Mouse (Mus musculus): Measurements from ENCODE around the gene Ttc30a2.
A peak's percentile ranks its signal among the peaks of the same experiment; 100 is the strongest.
"Not testable (repeated sequence)": the region's sequence is repeated elsewhere in the genome, so short reads cannot be mapped to it uniquely, and the experiment has no call there.

Gene Ttc30a2

GRCm38 (mm10) chr2:75981440-75982081 is 3.6 kb upstream of the Ttc30a2 start, which contains the start of gene Ttc30a1:
Gene Ttc30a1 (minus strand): TSS chr2:75981967.
- peak; percentile 49 to 75 for DNase-seq (ENCODE audit: low spot score in 2 of 2)

GRCm38 (mm10) chr2:75980933-75981439 is 3.0 kb upstream of the Ttc30a2 start:
- DNase-seq (ENCODE audit: low spot score in 2 of 2): peak in 1 of 2 experiments; percentile 51

- DNase-seq (ENCODE audit: low spot score in 2 of 2): not testable (repeated sequence)
Observed at GRCm38 (mm10) chr2:75976070-75976469, 1.9 kb downstream of the Ttc30a2 start.

GRCm38 (mm10) chr2:75974131-75974530 is 3.8 kb downstream of the Ttc30a2 start:
- DNase-seq (ENCODE audit: low spot score in 2 of 2): no peak

- peak in 1 of 2 experiments; percentile 33 for DNase-seq (ENCODE audit: low spot score in 2 of 2)
Observed at GRCm38 (mm10) chr2:75964972-75965371, 13.0 kb downstream of the Ttc30a2 start.

GRCm38 (mm10) chr2:75964512-75964911 is 13.5 kb downstream of the Ttc30a2 start:
- peak; percentile 28 to 67 for DNase-seq (ENCODE audit: low spot score in 2 of 2)

GRCm38 (mm10) chr2:75964051-75964450 is 13.9 kb downstream of the Ttc30a2 start:
- no peak for DNase-seq (ENCODE audit: low spot score in 2 of 2)

GRCm38 (mm10) chr2:75963211-75963840 is 14.6 kb downstream of the Ttc30a2 start:
- no peak for DNase-seq (ENCODE audit: low spot score in 2 of 2)

GRCm38 (mm10) chr2:75960366-75961330 is 17.3 kb downstream of the Ttc30a2 start:
- no peak for DNase-seq (ENCODE audit: low spot score in 2 of 2)

- no peak for DNase-seq (ENCODE audit: low spot score in 2 of 2)
Observed at GRCm38 (mm10) chr2:75959850-75960365, 18.1 kb downstream of the Ttc30a2 start.

- no peak for DNase-seq (ENCODE audit: low spot score in 2 of 2)
Observed at GRCm38 (mm10) chr2:75959183-75959849, 18.7 kb downstream of the Ttc30a2 start.

- DNase-seq (ENCODE audit: low spot score in 2 of 2): no peak
Observed at GRCm38 (mm10) chr2:75955709-75956108, 22.3 kb downstream of the Ttc30a2 start.

GRCm38 (mm10) chr2:75953320-75953719 is 24.6 kb downstream of the Ttc30a2 start:
- no peak for DNase-seq (ENCODE audit: low spot score in 2 of 2)

GRCm38 (mm10) chr2:75950685-75951084 is 27.3 kb downstream of the Ttc30a2 start:
- DNase-seq (ENCODE audit: low spot score in 2 of 2): no peak

- DNase-seq (ENCODE audit: low spot score in 2 of 2): peak; percentile 49 to 74
Observed at GRCm38 (mm10) chr2:75938117-75939063, 39.6 kb downstream of the Ttc30a2 start, which contains the start of gene Ttc30b. Gene Ttc30b (minus strand): TSS chr2:75938585.

GRCm38 (mm10) chr2:75937520-75938116 is 40.4 kb downstream of the Ttc30a2 start:
- not testable (repeated sequence) for DNase-seq (ENCODE audit: low spot score in 2 of 2)

- not testable (repeated sequence) for DNase-seq (ENCODE audit: low spot score in 2 of 2)
Observed at GRCm38 (mm10) chr2:75936685-75937084, 41.3 kb downstream of the Ttc30a2 start.

- DNase-seq (ENCODE audit: low spot score in 2 of 2): no peak
Observed at GRCm38 (mm10) chr2:75933541-75933940, 44.4 kb downstream of the Ttc30a2 start.

- DNase-seq (ENCODE audit: low spot score in 2 of 2): no peak
Observed at GRCm38 (mm10) chr2:75930941-75931340, 47.0 kb downstream of the Ttc30a2 start.

All from spleen, postnatal 4 days (tissue).